Mouse (Mus musculus) megakaryocyte, adult 5-6 weeks (primary cell): Measurements from ENCODE around the gene Etfa. TPM values are rescaled to one million over a fixed set of nuclear protein-coding genes. Genes with fewer than 3 reads are reported as not detected.

Source experiments
- ATAC-seq: 2 replicates; pipeline ENCODE4 v1.8.0; 2016; ENCODE audit warnings: mild to moderate bottlenecking, inconsistent platforms; ENCODE audit not compliant: poor library complexity, severe bottlenecking
- total RNA-seq, 2 experiments: library from RNA; stranded (forward) in 1 of 2; stranded (reverse) in 1 of 2; fragments of 153-499, 151-499 nt in 1 of 2; fragments of 221-1000, 200-1000 nt in 1 of 2; gene quantifications; 2 replicates each; pipeline versions ENCODE4 v1.2.3 to v1.2.4; 2015 to 2017

Etfa gene
- total RNA-seq, 2 experiments from 2014 or later, result 37.8 to 115 TPM

DNA sequence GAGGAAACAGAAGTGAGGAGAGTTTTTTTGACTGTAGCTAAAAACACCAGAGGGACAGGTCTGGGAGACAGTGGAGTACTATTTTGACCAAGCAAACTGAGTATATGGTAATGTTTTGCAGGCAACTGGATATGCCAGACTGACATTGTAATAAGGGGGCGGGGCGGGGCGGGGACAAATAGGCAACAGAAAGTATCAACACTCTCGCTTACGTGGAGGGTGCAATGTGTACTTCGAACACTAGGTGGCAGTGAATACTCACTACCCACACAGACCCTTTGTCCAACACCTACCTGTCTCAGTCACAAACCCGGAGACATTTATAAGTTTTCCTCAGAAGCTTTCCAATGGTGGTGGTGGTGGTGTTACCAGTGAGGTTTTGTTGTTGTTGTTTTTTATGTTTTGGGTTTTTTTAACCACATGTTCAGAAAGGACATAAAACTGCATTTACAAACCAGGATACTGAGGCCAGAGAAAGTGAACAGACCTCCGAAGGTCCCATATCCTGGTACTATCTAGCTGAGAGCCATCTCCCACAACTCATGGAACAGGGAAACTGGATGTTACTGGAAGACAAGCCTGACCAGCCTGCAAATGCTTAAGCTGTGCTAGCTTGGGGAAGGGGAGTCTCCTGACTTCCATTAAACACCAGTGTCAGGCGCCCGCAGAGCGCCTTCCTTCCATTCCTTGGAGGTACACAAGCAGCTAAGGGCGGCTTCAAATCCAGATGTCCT lies 82.6 kb downstream of the Etfa start:
- ATAC-seq, result peak; percentile 82

DNA sequence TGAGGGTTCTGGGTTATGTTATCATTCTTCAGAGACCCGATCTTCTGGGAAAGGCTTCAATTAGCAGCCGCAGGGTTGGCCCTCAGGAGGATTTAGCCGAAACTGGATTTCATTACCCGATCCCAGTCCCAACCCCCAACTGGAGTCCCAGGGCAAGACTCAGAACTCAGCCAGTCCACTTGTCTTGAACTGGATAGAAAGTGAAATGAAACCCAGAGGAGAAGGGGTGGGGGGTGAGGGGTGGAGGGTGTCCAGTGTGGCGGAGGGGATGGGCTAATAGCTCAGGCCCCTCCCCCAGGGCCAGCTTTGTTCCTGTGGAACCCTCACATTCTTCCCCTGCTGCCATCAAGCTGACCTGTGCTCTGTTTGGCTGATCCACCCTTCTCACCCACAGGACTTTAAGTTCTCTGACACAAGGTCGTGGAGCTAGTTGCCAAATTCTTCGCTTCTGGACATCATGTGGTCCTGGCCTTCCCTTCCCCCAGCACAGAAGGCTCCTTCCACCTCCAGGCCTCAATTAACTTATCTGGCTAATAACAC lies 86.7 kb downstream of the Etfa start:
- no peak for ATAC-seq

DNA sequence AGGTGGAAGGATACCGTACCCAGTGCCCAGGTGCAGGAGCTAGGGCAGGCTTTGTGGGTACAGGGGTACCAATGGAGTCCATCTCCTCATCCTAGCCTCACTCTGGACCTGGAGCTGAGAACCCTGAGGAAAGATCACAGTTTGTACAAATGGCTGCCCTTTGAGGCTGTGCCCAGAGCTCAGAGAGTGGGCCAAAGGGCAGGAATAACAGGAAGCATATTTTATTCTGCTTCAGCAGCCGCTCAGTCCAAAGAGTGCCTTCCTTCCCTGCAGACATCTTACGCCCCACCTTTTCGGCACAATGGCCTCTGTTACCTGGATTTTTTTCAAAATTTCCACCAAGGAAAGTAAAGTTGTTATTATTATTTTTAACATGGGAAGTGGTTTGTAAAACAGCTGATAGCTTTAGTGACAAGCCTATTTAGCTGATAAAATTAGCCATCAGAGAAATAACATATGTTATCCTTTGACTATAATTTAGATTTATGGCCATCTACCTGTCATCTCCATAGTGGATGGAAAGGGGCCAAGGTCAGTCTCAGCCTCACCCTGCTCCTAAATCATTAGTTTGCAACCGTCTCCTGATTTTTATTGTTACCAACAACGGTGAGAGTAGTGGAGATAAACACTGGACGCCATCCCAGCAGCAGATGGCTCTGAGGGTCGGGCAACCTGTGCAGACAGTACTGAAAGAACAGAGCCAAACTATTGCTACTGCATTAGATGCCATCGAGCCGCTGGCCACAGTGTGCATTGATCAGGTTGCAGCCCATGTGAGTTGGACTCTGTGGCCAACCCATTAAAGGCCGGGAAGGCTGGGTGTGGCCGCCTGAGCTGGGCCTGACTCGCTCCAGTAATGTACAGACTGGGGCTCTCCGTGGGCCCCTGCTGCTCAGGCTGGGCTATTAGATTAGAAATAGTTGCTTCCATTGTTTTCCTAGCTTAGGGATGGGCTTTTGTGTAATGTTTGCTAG lies 88.3 kb downstream of the Etfa start:
- ATAC-seq, result no peak

DNA sequence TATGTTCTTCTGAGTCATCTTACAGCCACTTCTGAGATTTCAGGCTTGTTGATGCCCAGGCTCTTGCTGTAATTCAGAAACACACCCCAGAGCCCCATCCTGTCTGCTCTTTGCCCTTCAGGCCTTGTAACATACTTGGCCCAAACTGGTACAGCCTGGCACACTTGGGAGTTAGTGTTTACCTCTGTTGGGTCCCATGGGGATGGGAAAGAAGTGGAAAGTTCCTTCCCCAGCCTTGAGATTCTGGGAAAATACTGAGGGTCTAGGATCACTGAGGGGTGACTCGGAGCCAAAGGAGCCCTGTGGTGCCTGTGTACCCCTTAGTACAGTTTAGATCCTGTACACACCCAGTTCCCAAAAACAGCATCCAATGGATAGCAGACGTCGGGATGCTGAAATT lies 90.3 kb downstream of the Etfa start:
- no peak for ATAC-seq

DNA sequence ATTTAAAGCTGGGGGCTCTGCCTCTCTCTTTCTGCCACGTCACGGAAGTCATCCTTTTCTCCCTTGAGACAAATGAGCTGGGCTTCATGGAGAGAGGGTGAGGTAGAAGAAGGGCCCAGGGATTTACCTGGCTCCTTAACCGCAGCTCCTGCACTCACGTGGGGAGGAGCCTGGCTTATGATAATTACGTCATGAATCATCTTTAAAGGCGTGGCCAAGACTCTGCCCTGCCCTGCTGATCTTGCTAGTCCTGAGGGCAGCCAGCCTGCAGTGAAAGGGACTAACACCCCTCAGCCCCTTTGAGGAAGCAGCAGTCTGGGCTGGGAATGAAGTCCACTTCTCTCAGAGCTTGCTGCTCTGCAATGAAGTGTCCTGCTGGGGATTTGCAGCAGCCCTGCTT lies 100.9 kb downstream of the Etfa start:
- no peak for ATAC-seq

DNA sequence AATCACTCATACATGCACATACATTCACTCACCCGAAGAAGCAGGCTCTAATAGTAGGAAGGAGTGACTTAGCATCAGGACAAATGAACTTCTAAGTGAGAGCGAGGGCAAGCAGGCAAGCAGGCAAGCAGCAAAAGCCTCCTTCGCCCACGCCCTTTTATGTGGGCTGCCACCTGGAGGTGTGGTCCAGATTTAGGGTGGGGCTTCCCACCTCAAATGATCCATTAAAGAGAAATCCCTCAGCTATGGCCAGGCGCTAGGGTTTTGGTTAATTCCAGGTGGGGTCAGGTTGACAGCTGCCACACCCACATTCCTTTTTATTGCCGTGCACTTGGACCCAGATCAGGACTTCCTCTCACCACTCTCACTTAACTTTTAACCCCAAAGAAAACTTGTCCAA lies 101.6 kb downstream of the Etfa start:
- no peak for ATAC-seq

DNA sequence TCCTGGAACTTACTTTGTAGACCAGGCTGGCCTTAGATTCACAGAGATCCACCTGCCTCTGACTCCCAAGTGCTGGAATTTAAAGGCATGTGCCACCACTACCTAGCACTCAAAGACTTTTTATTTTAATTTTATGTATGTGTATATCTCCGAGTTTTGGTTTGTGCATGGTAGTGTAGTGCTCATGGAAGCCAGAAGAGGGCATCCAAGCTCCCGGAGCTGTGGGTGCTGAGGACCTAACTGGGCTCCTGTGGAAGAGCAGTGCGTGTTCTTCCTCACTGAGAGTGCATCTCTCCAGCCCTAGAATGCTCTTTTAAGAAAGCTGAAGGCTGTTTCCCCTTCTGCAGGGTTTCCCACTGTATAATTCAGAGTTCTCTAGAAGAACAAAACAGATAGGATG lies 102.2 kb downstream of the Etfa start:
- no peak for ATAC-seq

DNA sequence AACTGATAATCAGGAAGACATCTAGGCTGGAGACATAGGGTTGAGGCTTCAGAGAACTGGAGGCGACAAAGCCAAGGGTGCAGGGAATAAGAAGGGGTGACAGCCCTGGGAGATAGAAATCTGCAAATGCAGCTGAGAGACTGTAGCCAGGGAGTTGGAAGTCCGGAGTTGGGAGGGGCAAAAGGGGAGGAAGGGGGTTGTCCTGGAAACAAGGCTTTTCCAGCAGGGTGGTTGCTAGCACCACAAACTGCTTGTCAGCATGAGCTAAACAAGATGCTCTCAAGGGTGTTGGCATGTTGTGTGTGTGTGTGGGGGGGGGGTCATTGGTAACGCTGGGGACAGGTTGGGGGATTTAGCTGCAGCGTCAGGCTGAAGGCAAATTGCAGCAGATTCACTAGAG lies 103.2 kb downstream of the Etfa start:
- ATAC-seq, result no peak

DNA sequence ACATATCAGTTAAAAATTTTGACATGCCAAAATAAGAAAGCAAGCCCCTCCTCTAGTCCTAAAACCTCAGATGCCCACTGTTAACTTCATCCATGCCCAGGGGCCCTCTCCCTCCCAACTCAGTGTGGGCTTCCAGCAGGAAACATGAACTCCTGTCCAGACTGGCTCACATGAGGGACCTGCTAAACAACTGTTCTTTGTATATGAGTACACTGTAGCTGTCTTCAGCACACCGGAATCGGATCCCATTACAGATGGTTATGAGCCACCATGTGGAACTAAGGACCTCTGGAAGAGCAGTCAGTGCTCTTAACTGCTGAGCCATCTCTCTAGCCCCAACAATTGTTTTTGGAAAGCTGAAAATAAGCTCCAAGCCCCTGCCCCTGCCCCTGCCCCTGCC lies 105.3 kb downstream of the Etfa start:
- no peak for ATAC-seq

DNA sequence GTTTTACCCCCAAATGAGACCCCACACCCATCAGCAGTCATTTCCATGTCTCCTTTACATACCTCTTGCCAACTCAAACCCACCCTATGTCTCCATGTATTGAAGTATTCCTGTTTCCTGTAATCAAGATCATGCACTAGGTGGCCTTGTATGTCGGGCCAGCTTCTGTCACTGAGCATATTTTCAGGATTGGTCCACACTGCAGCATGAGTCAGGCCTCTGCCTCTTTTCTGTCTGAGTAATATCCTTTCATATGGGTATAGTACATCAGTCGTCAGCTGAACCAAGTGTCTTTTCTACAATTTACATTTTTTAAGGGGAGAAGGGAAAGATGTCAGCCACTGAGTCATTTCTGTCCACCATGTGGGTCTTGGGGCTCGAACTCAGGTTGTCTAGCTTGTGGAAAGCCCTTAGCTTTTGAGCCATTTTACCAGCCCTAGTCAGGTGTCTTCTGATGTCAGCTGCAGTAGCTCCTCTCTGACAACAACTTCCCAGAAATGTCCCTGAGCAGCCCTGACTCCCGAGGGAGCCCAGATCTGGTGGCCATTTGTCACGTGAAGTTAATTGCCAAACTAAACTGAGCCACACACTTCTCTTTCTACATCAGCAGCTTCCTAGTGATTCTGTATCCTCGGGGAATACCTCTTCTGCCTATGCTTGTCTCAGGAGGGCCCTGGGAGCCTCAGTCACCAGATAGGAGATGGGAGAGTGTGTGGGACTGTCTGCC lies 106.9 kb downstream of the Etfa start:
- ATAC-seq, result no peak

Other genes starting within 250 kb of the Etfa start
- 2.9 and 6.5 TPM in 2 replicates for gene Nrg4, start 185.4 kb downstream of the Etfa start, total RNA-seq (2015)
- 2.1 TPM in 2 replicates for gene Nrg4, start 185.4 kb downstream of the Etfa start, total RNA-seq (2017)
- not detected in 2 replicates for gene Tmem266, start 185.3 kb downstream of the Etfa start, total RNA-seq (2015)
- gene Tmem266, start 185.3 kb downstream of the Etfa start, total RNA-seq (2017), result not detected in 2 replicates
- not detected in 2 replicates for gene Isl2, start 26.4 kb upstream of the Etfa start, total RNA-seq (2015)
- gene Isl2, start 26.4 kb upstream of the Etfa start, total RNA-seq (2017), result not detected in 2 replicates